Mouse (Mus musculus) midbrain, embryonic 14.5 days (tissue): Measurements from ENCODE around the gene Rab3d. TPM values are rescaled to one million over a fixed set of nuclear protein-coding genes. Genes with fewer than 3 reads are reported as not detected.
A peak's percentile ranks its signal among the peaks of the same experiment; 100 is the strongest.
"Not testable (repeated sequence)": the region's sequence is repeated elsewhere in the genome, so short reads cannot be mapped to it uniquely, and the experiment has no call there.

Source experiments
- ATAC-seq: fragments of 200-750 bp; cut with Nextera tagmentation; 2 replicates; pipeline ENCODE4 v1.8.0; 2017; ENCODE audit warnings: moderate number of reproducible peaks, moderate library complexity; ENCODE audit not compliant: low FRiP score, low TSS enrichment
- DNase-seq: peaks from one replicate; pipeline ENCODE4 v3.0.0-alpha.2; 2015
- H3K27ac ChIP-seq: fragments of 300-500 bp; sonication (generic); replicated peaks from 2 replicates; pipeline ENCODE4 v1.5.1; 2014; ENCODE audit warnings: mild to moderate bottlenecking, low read depth, low read length, moderate library complexity
- H3K27me3 ChIP-seq: fragments of 300-500 bp; sonication (generic); 2 replicates; pipeline ENCODE4 v1.6.1; 2014; ENCODE audit warnings: low read length, control low read depth, mixed read lengths; ENCODE audit not compliant: control insufficient read depth, insufficient read depth
- H3K36me3 ChIP-seq: fragments of 300-500 bp; sonication (generic); 2 replicates; pipeline ENCODE4 v1.6.1; 2014; ENCODE audit warnings: low read length, control low read depth; ENCODE audit not compliant: control insufficient read depth, insufficient read depth
- H3K4me1 ChIP-seq: fragments of 300-500 bp; sonication (generic); 2 replicates; pipeline ENCODE4 v1.6.1; 2014; ENCODE audit warnings: mild to moderate bottlenecking, antibody characterized with exemption, low read length, control low read depth; ENCODE audit not compliant: control insufficient read depth, insufficient read depth
- H3K4me2 ChIP-seq: fragments of 300-500 bp; sonication (generic); 2 replicates; pipeline ENCODE4 v1.6.1; 2014; ENCODE audit warnings: mild to moderate bottlenecking, low read length, moderate library complexity
- H3K4me3 ChIP-seq: fragments of 300-500 bp; sonication (generic); replicated peaks from 2 replicates; pipeline ENCODE4 v1.5.1; 2014; ENCODE audit warnings: low read depth, low read length
- H3K9ac ChIP-seq: fragments of 300-500 bp; sonication (generic); replicated peaks from 2 replicates; pipeline ENCODE4 v1.6.1; 2014; ENCODE audit warnings: mild to moderate bottlenecking, low read length, moderate library complexity
- H3K9me3 ChIP-seq: fragments of 300-500 bp; sonication (generic); 2 replicates; pipeline ENCODE4 v1.6.1; 2016; ENCODE audit warnings: low read length, control low read depth, mixed read lengths; ENCODE audit not compliant: control insufficient read depth
- WGBS: fragments of 180-500 bp; shearing (Covaris S2); extraction: QIAGEN DNeasy Blood & Tissue Kit; methylation state at CpG from one replicate; pipeline ENCODE4 v1.1.7; 2014; 5-methylcytosine and 5-hydroxymethylcytosine counted together
- polyA plus RNA-seq: library from polyadenylated mRNA; unstranded; fragments of >200 nt; fragmentation: Nextera tagmentation; extraction: Ambion mirVana; gene quantifications from 2 replicates; pipeline ENCODE4 v1.2.1, GENCODE M21; 2014

Rab3d gene
- polyA plus RNA-seq, 1 experiment from 2014 or later: 10.2 TPM

DNA sequence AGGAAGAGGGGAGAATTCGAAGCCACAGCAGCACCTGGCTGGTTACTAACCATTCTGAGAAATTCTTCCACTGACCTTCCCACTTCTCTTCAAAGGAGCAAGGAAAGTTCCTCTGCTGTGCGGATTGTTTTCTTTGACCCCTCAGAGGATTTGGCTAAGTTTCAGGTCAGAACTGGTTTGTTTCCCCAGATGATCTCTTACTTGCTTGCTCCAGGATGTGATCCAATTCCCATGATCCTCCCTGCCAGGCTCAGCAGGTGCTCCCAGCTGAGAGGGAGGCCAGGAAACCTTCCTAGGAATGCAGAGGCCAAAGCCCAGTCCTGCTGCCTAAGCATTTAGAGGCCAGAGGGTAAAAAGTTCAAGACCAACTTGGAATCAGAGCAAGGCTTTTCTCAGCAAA is 51.4 kb downstream of the Rab3d start:
- no peak for ATAC-seq
- Histone ChIP-seq H3K9ac (no peak overlapping the region), H3K27me3 (no peaks in the 10 kb centered on the region), H3K36me3 (no peaks in the 10 kb centered on the region), H3K27ac (no peak overlapping the region), H3K4me2 (no peak overlapping the region), H3K4me3 (no peak overlapping the region), H3K9me3 (no peaks in the 10 kb centered on the region; the same call in 1 of the 2 replicates), H3K4me1 (no peaks in the 10 kb centered on the region)
- DNase-seq: no peak
- WGBS: 57% methylated on average over 2 of the region's 2 CpGs

DNA sequence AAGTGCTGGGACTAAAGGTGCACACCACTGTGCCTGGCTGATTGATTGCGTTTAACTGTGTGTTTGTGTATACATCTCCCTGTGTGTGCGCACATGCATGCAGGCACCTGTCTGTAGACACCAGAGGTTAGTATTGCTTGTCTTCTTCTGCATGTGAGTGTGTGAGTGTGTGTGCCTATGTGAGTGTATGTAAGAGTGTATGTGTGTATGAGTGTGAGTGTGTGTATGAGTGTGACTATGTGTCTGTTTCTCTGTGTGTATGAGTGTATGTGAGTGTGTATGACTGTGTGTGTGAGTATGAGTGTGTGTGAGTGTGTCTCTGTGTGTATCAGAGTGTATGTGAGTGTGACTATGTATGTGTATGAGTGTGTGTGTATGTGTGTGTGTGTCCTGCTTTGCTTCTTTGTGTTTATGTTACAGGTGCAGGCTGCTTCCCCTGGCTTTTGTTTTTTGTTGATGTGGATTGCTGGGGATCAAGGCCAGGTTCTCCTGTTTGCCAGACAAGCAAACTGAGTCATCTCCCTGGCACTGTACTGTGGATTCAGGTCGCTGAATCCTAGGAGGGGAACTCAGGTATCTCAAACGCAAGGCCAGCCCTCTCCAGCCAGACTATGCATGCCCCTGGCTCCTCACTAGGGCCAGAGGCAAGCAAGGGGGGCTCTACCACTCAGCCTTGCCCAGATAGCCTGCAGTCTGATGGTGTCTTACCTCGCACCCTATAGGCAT is 52.2 kb downstream of the Rab3d start:
- ATAC-seq (no peak), DNase-seq (no peak)
- WGBS: 70% methylated on average over 5 of the region's 5 CpGs
- 0 out of 2 replicates have a peak overlapping the region, but pooled peaks have one; percentile 13 for H3K27ac ChIP-seq
- no peaks in the 10 kb centered on the region; the same call in 1 of the 2 replicates for H3K9me3 ChIP-seq
- no peak overlapping the region for H3K4me3 ChIP-seq
- H3K9ac ChIP-seq: no peak overlapping the region
- no peaks in the 10 kb centered on the region for H3K27me3 ChIP-seq
- H3K4me2 ChIP-seq: no peak overlapping the region
- H3K36me3 ChIP-seq: no peaks in the 10 kb centered on the region
- H3K4me1 ChIP-seq: no peaks in the 10 kb centered on the region

DNA sequence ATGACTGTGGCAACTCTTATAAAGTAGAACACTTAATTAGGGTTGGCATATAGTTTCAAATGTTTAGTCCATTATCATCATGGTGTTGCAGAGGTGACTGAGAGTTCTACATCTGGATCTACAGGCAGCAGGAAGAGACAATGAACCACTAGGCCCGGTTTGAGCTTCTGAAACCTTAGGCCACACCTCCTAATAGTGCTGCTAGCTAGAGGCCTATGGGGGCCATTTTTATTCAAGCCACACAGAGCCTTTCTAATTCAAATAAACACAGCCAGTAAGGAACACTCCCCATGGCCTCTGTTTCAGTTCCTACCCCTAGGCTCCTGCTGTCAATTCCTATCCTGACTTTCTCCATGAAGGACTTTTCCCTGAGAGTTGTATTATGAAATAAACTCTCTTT is 55.8 kb downstream of the Rab3d start:
- Histone ChIP-seq H3K36me3 (no peaks in the 10 kb centered on the region), H3K9ac (no peak overlapping the region), H3K4me1 (no peaks in the 10 kb centered on the region), H3K4me3 (no peak overlapping the region), H3K27ac (no peak overlapping the region), H3K27me3 (no peaks in the 10 kb centered on the region), H3K9me3 (no peaks in the 10 kb centered on the region; the same call in 1 of the 2 replicates), H3K4me2 (no peak overlapping the region)
- DNase-seq: no peak
- WGBS: 74% methylated on average over 1 of the region's 1 CpGs
- ATAC-seq: no peak

GRCm38 (mm10) chr9:21860349-21860748 is 57.6 kb downstream of the Rab3d start:
- H3K4me2 ChIP-seq, H3K27me3 ChIP-seq, H3K4me1 ChIP-seq, DNase-seq, H3K4me3 ChIP-seq, H3K27ac ChIP-seq, H3K9me3 ChIP-seq, H3K36me3 ChIP-seq, H3K9ac ChIP-seq, ATAC-seq: not testable (repeated sequence)
- WGBS: 69% methylated on average over 6 of the region's 6 CpGs

GRCm38 (mm10) chr9:21859606-21860005 is 58.4 kb downstream of the Rab3d start:
- H3K4me2 ChIP-seq: no peak overlapping the region
- DNase-seq: no peak

GRCm38 (mm10) chr9:21858084-21858483 is 59.9 kb downstream of the Rab3d start:
- WGBS: 81% methylated on average over 6 of the region's 6 CpGs

More at GRCm38 (mm10) chr9:21859606-21860005, 58.4 kb downstream of the Rab3d start:
- no peak overlapping the region for H3K9ac ChIP-seq
- no peak overlapping the region for H3K27ac ChIP-seq
- no peaks in the 10 kb centered on the region; the same call in 1 of the 2 replicates for H3K9me3 ChIP-seq
- no peaks in the 10 kb centered on the region for H3K4me1 ChIP-seq
- H3K4me3 ChIP-seq: no peak overlapping the region
- 91% methylated on average over 3 of the region's 3 CpGs for WGBS
- no peak for ATAC-seq
- no peaks in the 10 kb centered on the region for H3K36me3 ChIP-seq
- no peaks in the 10 kb centered on the region for H3K27me3 ChIP-seq

DNA sequence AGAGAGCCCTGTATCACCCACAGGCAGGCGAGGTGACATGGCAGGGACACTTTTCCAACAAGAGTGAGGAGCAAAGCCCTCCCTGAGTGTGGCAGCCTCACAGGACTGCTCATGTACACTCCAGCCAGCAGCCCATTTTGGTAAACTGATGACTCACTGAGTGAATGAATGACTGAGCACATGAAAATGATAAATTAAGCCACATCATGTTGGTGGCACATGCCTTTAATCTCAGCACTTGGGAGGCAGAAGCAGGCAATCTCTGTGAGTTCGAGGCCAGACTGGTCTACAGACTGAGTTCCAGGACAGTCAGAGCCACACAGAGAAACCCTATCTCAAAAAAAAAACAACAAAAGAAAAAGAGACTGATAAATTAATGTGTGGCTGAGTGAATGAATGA is 60.5 kb downstream of the Rab3d start:
- Histone ChIP-seq H3K4me2 (no peak overlapping the region), H3K27ac (no peak overlapping the region), H3K9ac (no peak overlapping the region), H3K4me3 (no peak overlapping the region), H3K9me3 (no peaks in the 10 kb centered on the region; the same call in 1 of the 2 replicates), H3K36me3 (no peaks in the 10 kb centered on the region), H3K27me3 (no peaks in the 10 kb centered on the region), H3K4me1 (0 out of 2 replicates have a peak, but pooled peaks cover 5% of the 10 kb centered on the region)
- WGBS: 78% methylated on average over 2 of the region's 2 CpGs
- DNase-seq (no peak), ATAC-seq (no peak)

More at GRCm38 (mm10) chr9:21858084-21858483, 59.9 kb downstream of the Rab3d start:
- ATAC-seq: no peak
- H3K4me2 ChIP-seq: no peak overlapping the region
- H3K9me3 ChIP-seq: no peaks in the 10 kb centered on the region; the same call in 1 of the 2 replicates
- no peak overlapping the region for H3K9ac ChIP-seq
- 0 out of 2 replicates have a peak, but pooled peaks cover under 1% of the 10 kb centered on the region for H3K4me1 ChIP-seq
- no peaks in the 10 kb centered on the region for H3K36me3 ChIP-seq
- no peaks in the 10 kb centered on the region for H3K27me3 ChIP-seq
- no peak overlapping the region for H3K27ac ChIP-seq
- H3K4me3 ChIP-seq: no peak overlapping the region
- no peak for DNase-seq
